Mouse (Mus musculus) kidney, postnatal 25 days (tissue): ENCODE data around the gene En1.

Experiments
- DNase-seq, 2 experiments: peaks; one replicate each; pipeline ENCODE4 v3.0.0; 2021; ENCODE audit warnings: mixed read lengths in 2 of 2

The En1 gene

DNA sequence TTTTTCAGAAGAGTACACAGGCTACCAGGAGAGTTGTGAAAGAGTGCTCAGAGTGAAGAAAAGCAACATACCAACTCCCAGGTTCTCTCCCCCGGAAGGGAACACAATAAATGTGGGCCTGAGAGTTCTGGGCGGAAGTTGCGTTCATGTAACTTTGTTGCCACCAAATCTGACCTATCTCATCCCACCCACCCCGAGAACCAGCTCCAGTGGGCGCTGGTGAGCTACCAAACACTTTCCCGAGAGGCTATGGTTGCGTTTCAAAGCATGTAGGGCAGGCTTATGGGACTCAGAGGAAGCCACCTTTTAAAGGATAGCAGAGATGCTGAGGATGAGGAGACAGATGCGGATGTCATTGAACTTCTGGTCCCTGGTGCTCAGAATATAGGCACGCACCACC, 26.6 kb downstream of the En1 start:
- no peak for DNase-seq

DNA sequence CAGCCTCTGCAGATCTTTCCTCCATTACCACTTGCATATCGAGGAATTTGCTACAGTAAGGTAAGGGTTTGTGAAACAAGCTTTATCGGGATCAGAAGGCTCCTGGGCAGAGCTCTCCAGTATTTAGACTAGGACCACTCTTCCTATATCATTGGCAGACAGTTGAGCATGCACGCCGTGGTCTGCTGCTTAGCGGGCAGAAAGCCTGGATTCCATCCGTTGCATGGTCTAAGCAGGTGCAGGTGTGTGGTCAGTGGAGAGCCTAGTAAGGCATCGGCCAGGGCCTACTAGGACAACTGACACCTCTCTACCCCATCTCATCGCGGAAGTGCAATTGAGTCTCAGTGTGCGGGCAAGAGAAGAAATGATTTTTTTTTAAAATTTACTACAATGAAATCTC, 41.2 kb downstream of the En1 start:
- DNase-seq, result no peak

DNA sequence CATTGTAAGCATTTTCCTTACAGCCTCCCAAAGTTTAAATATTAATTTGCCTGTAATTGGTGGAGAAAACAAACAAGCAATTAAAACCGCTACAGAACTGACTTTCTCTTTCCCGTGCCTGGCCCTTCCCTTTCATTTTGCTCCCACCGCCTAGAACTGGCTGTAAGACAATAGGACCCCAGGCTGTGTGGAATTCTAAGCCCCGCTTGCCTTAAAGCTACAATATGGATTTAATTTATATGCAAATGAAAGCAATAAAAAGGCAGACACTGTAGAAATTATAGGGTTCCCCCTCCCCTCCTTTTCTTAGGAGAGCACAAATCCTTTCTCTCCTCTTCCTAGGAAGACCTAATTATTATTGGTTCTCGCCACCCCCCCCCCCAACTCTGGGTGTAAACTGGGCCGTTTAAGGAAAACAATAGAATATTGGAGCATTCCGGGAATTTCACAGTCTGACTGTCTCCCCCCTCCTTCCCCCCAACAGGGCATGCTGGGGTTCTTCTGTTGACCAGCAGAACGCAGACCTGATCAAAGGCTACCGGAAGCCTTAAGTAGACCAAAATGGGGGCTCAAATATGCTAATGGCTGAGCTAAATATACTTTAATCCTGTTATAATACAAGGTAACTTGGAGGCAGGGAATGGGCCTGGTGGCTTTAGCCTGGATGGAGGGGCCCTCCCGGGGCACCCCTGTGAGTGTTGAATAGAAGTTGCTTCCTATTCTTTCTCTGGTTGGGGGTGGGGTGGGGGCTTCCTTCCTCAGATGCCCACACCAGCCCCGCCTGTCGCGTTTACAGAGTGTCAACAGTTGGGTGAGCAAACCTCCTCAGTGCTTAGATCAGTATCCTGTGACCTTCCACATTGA, 41.9 kb downstream of the En1 start:
- no peak for DNase-seq

DNA sequence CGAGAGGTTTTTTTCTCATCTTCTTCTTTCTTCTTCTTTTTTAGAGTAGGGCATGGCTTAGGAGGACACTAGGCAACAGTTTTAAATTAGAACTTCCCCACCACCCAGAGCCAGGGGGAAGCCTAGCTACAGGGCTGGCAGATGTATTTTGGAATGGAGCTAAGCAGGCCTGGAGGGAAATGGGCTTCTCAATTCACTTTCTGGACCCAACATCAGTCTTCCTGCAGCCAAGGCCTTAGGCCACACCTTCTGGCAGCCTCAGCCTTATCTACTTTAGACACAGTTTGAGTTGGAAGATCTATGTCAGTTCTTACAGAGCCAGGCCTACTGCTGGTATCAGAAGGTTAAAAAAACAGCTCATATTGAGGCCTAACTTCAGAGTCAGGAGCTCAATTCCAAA, 42.5 kb downstream of the En1 start:
- DNase-seq, result no peak

DNA sequence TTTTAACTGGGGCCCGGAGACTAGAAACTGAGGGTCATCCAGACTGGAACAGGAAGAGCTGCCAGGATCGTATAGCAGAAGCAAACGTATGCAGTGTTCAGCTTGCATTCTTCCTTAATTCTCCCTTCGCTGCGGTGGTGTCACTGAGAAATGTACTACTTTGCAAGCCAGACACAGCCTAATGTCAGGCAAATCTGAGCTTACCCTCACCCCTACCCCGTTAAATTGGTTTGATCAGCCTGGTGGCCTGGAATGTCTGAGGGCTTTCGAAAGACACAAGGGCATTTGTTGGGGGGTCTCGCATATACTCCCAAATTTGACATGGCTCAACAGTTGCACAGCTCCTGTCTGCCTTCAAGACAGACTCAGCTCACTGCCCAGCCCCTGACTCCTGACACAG, 47.9 kb downstream of the En1 start:
- no peak for DNase-seq

DNA sequence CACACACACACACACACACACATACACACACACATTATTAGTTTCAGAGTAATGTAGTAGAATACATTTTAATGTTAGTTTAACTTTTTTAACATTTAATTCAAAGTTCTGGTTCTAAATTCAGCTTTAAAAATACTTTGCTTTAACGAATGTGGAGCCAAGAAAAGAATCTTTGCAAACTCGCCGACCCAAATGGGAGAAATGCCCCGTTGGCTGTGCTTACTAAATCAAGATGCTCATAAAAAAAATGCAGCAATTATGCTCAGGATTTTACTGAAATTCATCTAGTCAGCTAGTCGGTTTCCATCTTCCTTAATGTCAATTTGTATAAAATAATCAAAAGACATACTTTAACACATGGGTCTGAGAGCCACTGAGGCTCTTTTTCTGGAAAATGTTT, 49.8 kb downstream of the En1 start:
- no peak for DNase-seq

DNA sequence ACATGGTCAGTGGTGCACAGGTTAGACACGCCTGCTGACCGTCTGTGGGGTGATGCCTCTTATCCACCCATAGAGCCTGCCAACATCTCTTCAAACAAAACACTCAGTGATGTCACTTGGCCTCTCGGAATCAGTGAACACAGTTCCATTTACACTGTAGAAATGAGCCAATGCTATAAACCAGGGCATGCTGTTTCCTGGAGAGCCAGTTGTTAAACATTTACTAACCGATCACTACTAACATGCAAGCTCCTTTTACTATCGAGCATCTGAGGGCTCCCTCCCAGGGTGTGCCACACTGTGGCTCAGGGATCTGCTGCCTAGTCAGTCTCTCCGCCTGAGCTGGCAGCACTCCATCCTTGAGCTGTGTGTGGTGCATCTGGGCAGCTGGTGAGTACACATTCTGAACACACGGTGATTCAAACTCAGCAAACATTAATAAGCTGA, 52.8 kb downstream of the En1 start:
- DNase-seq, result peak; percentile 75 to 86
